Mouse (Mus musculus): ENCODE measurements around the gene Nap1l1.

- TF ChIP-seq CTCF (conservative IDR thresholded peaks at IDR 0.05; ENCODE audit: insufficient read depth, insufficient read length, low read depth, low read length) (no peak), POLR2A (IDR thresholded peaks at IDR 0.05; ENCODE audit: low read depth, low read length) (no peak)
These were observed 8.2 kb upstream of the Nap1l1 start for GRCm38 (mm10) chr10:111464833-111465232.
